Mouse (Mus musculus) midbrain, postnatal 0 days (tissue): Measurements from ENCODE around the gene Ube4a. TPM values are rescaled to one million over a fixed set of nuclear protein-coding genes. Genes with fewer than 3 reads are reported as not detected.

Experiments
- ATAC-seq: fragments of 200-750 bp; cut with Nextera tagmentation; 2 replicates; pipeline ENCODE4 v1.8.0; 2017; ENCODE audit warnings: moderate number of reproducible peaks, mild to moderate bottlenecking, moderate TSS enrichment, moderate library complexity; ENCODE audit not compliant: low FRiP score
- DNase-seq: peaks from one replicate; pipeline ENCODE4 v3.0.0-alpha.2; 2015; ENCODE audit warnings: low spot score
- H3K27ac ChIP-seq: fragments of 300-500 bp; sonication (generic); 2 replicates; pipeline ENCODE4 v1.5.1; 2014; ENCODE audit warnings: low read depth, mild to moderate bottlenecking, low read length, mixed read lengths
- H3K27me3 ChIP-seq: fragments of 300-500 bp; sonication (generic); 2 replicates; pipeline ENCODE4 v1.6.1; 2014; ENCODE audit warnings: low read length, control low read depth, mixed read lengths; ENCODE audit not compliant: insufficient read depth
- H3K36me3 ChIP-seq: fragments of 300-500 bp; sonication (generic); 2 replicates; pipeline ENCODE4 v1.6.1; 2014; ENCODE audit warnings: low read length, control low read depth, mixed read lengths; ENCODE audit not compliant: insufficient read depth
- H3K4me1 ChIP-seq: fragments of 300-500 bp; sonication (generic); 2 replicates; pipeline ENCODE4 v1.6.1; 2014; ENCODE audit warnings: mild to moderate bottlenecking, control low read depth, antibody characterized with exemption, low read length, mixed read lengths; ENCODE audit not compliant: insufficient read depth
- H3K4me2 ChIP-seq: fragments of 300-500 bp; sonication (generic); 2 replicates; pipeline ENCODE4 v1.6.1; 2014; ENCODE audit warnings: low read depth, mild to moderate bottlenecking, low read length, mixed read lengths; ENCODE audit not compliant: poor library complexity, severe bottlenecking
- H3K4me3 ChIP-seq: fragments of 300-500 bp; sonication (generic); 2 replicates; pipeline ENCODE4 v1.5.1; 2014; ENCODE audit warnings: low read depth, mild to moderate bottlenecking, low read length, moderate library complexity
- H3K9ac ChIP-seq: fragments of 300-500 bp; sonication (generic); replicated peaks from 2 replicates; pipeline ENCODE4 v1.6.1; 2014; ENCODE audit warnings: mild to moderate bottlenecking, low read length, moderate library complexity, mixed read lengths; ENCODE audit not compliant: poor library complexity, severe bottlenecking
- H3K9me3 ChIP-seq: fragments of 300-500 bp; sonication (generic); 2 replicates; pipeline ENCODE4 v1.6.1; 2016; ENCODE audit warnings: low read length, control low read depth
- CTCF ChIP-seq: IDR thresholded peaks from 2 replicates; pipeline ENCODE4 v1.5.1; 2016; ENCODE audit warnings: antibody characterized with exemption, mild to moderate bottlenecking
- WGBS: fragments of 180-500 bp; shearing (Covaris S2); extraction: QIAGEN DNeasy Blood & Tissue Kit; methylation state at CpG from one replicate; pipeline ENCODE4 v1.1.7; 2014; 5-methylcytosine and 5-hydroxymethylcytosine counted together
- polyA plus RNA-seq: library from polyadenylated mRNA; unstranded; fragments of >200 nt; fragmentation: Nextera tagmentation; extraction: Ambion mirVana; gene quantifications from 2 replicates; pipeline ENCODE4 v1.2.1, GENCODE M21; 2015
- total RNA-seq: library from RNA; depleted of rRNA; stranded (reverse); fragments of >200 nt; gene quantifications from 2 replicates; pipeline ENCODE4 v1.2.3, GENCODE M21; 2014

Ube4a gene
- total and polyA plus RNA-seq, 2 experiments from 2014 or later = 26.7 to 51.9 TPM

- Histone ChIP-seq H3K9me3 (no peaks in the 10 kb centered on the region), H3K9ac (peak overlapping the region; percentile 99), H3K36me3 (no peaks in the 10 kb centered on the region), H3K4me1 (peaks cover 11% of the 10 kb centered on the region; the same call in 1 of the 2 replicates), H3K27ac (peak overlapping the region; percentile 99), H3K4me3 (peak overlapping the region; percentile 96), H3K27me3 (no peaks in the 10 kb centered on the region), H3K4me2 (peak overlapping the region; percentile 90)
- peak; percentile 52 for DNase-seq
- under 1% methylated on average over 26 of the region's 27 CpGs for WGBS
- peak; percentile 38 for TF ChIP-seq CTCF
- ATAC-seq = peak; percentile 54
Observed at GRCm38 (mm10) chr9:44882436-44882980, 82.9 kb downstream of the Ube4a start.

DNA sequence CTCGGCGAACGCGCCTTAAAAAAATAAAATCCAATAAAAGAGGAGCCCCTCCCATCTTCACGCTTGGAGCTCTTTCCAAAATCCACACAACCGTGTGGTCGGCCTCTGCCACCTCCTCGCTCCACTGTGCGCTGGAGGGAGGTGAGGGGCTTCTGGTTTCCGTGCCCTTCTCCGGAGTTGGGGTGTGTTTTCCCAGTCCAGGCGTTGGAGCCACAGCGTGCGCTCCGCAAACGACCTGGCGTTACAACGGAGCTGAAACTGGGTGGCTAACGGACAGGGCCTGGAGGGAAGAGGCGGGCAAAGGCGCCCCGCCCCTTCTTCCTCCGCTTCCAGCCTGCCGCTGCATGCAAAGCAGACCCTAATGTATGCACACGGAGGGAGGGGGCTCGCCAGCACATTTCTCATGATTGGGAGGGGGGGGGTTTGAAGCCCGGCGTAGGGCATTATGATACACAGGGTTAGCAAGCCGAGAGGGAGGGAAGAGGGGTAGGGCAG, 83.4 kb downstream of the Ube4a start:
- peak; percentile 76 for ATAC-seq
- H3K27ac ChIP-seq = peak overlapping the region; percentile 99
- no peak; the same call in 1 of the 2 replicates for TF ChIP-seq CTCF

DNA sequence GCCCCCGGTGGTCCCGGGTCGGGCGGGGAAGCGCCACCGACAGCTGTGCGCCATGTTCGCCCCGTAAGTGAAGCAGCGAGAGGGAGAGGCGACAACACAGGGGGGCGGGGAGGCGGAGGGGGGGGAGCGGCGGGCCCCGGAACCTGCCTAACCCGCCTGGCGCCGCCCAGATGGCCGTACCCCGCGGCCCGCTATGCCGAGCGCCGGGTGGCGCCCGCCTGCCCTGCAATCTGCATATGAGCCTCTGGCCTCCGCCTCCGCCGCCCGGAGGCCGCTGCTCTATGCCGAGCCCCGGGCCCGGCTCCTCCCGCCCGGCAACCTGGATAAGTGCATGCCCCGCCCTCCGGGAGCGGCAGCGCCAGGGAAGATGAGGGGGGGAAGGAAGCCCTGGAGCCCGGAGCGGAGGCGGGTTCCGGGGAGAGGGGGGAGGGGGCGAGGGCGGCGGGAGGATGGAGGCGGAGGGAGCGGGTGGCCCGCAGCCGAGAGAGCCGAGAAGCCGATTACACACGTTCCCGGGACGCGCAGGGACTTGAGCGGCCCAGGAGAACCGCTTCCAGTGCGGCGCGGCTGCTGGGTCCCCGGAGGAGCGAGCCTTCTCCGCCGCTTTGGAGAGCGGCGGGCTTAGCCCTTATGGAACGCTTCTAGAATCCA, 84.1 kb downstream of the Ube4a start, which contains the start of gene Kmt2a:
Gene Kmt2a (minus strand): TSS at position 76 of the 651 bp plus-strand sequence.
- Histone ChIP-seq H3K27me3 (no peaks in the 10 kb centered on the region), H3K4me3 (peak within 1 kb of the TSS; percentile 96), H3K36me3 (no peaks in the 10 kb centered on the region), H3K9ac (peak within 1 kb of the TSS; percentile 99), H3K4me1 (peaks cover 17% of the 10 kb centered on the region), H3K27ac (peak within 1 kb of the TSS; percentile 99), H3K4me2 (peak within 1 kb of the TSS; percentile 90), H3K9me3 (no peaks in the 10 kb centered on the region)
- WGBS = under 1% methylated on average over 38 of the region's 71 CpGs
- TF ChIP-seq CTCF = no peak
- DNase-seq (peak; percentile 97), ATAC-seq (peak; percentile 83)

More for the DNA sequence above, 83.4 kb downstream of the Ube4a start:
- H3K4me2 ChIP-seq = peak overlapping the region; percentile 90
- WGBS = under 1% methylated on average over 29 of the region's 29 CpGs
- H3K9me3 ChIP-seq = no peaks in the 10 kb centered on the region
- no peaks in the 10 kb centered on the region for H3K27me3 ChIP-seq
- peak overlapping the region; percentile 99 for H3K9ac ChIP-seq
- H3K4me3 ChIP-seq = peak overlapping the region; percentile 96
- peaks cover 15% of the 10 kb centered on the region for H3K4me1 ChIP-seq
- no peaks in the 10 kb centered on the region for H3K36me3 ChIP-seq
- DNase-seq = peak; percentile 92

- no peaks in the 10 kb centered on the region for H3K27me3 ChIP-seq
- under 1% methylated on average over 41 of the region's 44 CpGs for WGBS
Observed at GRCm38 (mm10) chr9:44880309-44881081, 84.9 kb downstream of the Ube4a start.

GRCm38 (mm10) chr9:44879694-44880271, 85.6 kb downstream of the Ube4a start:
- Histone ChIP-seq H3K27ac (peak overlapping the region; percentile 99), H3K36me3 (no peaks in the 10 kb centered on the region), H3K4me3 (peak overlapping the region; percentile 96), H3K9me3 (no peaks in the 10 kb centered on the region), H3K4me1 (peaks cover 17% of the 10 kb centered on the region), H3K4me2 (peak overlapping the region; percentile 90), H3K27me3 (no peaks in the 10 kb centered on the region), H3K9ac (peak overlapping the region; percentile 99)
- no peak for TF ChIP-seq CTCF
- DNase-seq (peak; percentile 38), ATAC-seq (no peak)
- under 1% methylated on average over 13 of the region's 13 CpGs for WGBS

More at GRCm38 (mm10) chr9:44880309-44881081, 84.9 kb downstream of the Ube4a start:
- peak overlapping the region; percentile 96 for H3K4me3 ChIP-seq
- peaks cover 17% of the 10 kb centered on the region for H3K4me1 ChIP-seq
- DNase-seq = peak; percentile 30
- peak overlapping the region; percentile 90 for H3K4me2 ChIP-seq
- no peaks in the 10 kb centered on the region for H3K36me3 ChIP-seq
- peak overlapping the region; percentile 99 for H3K27ac ChIP-seq
- H3K9me3 ChIP-seq = no peaks in the 10 kb centered on the region
- peak overlapping the region; percentile 99 for H3K9ac ChIP-seq
- no peak for TF ChIP-seq CTCF
- peak; percentile 8; the same call in 1 of the 2 replicates for ATAC-seq
